Mouse (Mus musculus) gastrocnemius, adult 8-10 months (tissue): Measurements from ENCODE around the gene Med24. TPM values are rescaled to one million over a fixed set of nuclear protein-coding genes. Genes with fewer than 3 reads are reported as not detected.

Experiments used
- DNase-seq, 2 experiments: peaks; one replicate each; pipeline ENCODE4 v3.0.0; 2022; ENCODE audit warnings: low spot score in 2 of 2
- total RNA-seq, 4 experiments: library from RNA; stranded (reverse); gene quantifications; 2 replicates each; pipeline ENCODE4 v1.2.4; 2022

Med24 gene
- total RNA-seq, 4 experiments from 2014 or later, result 42.2 to 48.4 (median 47.9) TPM

GRCm38 (mm10) chr11:98766346-98766745 is 37.1 kb upstream of the Med24 start:
- no peak for DNase-seq

DNA sequence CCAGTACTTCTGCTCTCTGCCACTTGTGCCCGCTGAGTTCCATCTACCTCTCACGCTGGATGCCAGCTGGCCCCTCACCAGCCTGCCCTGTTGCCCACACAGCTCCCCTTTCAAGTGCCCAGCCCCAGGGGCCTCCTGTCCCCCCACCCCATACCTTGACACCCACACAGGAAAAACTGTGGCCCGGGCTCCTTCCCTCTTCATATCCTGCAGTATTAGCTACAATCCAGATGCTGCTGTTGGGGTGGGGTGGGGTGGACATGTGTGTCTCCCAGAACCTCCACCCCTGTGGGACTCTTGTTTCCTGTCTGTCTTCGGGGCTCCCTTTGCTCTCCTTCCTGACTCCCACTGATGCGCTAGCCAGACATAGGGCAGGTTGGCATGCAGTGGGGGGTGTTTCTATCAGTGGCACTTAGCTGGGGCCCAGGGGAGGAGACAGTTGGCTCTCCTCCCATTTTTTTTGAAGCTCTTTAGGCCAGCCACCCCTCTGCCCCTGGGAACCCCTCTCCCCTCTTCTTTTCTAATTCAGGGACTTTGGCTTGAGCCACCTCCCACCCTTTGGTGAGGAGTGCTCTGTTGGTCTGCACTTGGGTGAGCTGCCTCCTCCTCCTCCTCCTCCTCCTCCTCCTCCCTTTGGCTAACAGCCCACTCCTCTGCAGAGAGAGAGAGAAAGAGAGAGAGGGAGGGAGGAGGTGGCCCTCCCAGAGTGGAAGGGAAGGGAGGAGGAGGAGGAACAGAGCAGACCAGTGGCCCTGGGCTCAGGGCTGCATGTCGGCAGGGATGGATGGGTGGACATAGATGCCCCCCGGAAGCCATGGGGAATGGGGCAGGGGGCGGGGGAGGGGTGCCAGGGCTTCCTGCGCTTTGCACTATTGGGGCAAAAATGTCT is 36.4 kb upstream of the Med24 start:
- DNase-seq, result peak in 1 of 2 experiments; percentile 52

DNA sequence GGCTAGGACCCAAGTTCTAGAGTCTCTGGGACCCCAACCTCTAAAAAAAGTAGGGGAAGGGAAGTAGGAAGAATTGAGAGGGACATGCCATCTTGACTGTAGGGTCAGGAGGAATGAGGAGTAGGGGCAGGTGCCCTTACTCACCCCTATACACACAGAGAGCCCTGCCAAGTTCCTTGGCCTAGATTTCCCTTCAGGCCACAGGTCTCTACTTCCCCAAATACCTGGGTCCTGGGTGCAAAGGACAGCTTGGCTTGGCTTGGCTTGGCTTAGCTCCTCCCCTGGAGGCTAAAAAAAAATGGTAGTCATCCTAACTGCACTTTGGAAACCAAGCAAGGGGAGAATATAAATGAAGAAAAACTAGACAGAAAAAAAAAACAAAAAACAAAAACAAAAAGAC is 35.5 kb upstream of the Med24 start:
- no peak for DNase-seq

- no peak for DNase-seq
Measured at GRCm38 (mm10) chr11:98764091-98764490, 34.9 kb upstream of the Med24 start.

DNA sequence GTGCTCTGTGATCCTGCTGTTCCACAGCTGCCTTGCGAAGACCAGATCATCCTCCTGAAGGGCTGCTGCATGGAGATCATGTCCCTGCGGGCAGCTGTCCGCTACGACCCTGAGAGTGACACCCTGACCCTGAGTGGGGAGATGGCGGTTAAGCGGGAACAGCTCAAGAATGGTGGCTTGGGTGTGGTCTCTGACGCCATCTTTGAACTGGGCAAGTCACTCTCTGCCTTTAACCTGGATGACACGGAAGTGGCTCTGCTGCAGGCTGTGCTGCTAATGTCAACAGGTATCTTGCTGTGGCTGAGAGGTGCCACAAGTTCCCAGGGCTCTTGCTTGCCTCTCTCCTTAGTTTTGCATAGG is 34.2 kb upstream of the Med24 start:
- DNase-seq, result no peak

DNA sequence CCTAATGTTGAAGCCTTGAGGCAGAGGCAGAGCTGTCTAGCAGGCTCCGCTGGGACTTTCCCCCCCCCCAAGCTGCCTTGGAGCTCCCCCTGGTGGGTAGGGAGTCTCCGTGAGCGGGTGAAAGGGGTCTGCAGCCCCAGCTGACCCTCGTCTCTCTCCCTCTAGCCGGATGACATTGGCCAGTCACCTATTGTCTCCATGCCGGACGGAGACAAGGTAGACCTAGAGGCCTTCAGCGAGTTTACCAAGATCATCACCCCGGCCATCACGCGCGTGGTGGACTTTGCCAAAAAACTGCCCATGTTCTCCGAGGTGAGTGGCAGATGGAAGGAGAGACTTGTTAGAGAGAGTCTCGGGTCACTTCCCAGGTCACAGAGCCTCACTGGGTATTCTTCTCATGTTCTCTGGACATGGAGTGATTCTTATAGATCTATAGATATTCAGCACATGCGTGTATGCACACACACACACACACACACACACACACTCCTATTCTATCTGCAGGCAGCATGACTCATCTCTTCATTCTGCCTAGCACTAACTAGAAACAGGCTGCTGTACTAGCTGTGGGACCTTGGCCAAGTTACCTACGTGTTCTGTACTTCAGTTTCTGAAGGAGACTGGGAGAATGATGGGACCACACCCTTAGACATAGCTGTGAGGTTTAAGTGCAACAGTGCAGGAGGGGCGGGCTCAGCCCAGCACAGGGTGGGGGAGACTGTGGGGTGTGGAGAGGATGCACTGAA is 33.7 kb upstream of the Med24 start:
- DNase-seq, result no peak

DNA sequence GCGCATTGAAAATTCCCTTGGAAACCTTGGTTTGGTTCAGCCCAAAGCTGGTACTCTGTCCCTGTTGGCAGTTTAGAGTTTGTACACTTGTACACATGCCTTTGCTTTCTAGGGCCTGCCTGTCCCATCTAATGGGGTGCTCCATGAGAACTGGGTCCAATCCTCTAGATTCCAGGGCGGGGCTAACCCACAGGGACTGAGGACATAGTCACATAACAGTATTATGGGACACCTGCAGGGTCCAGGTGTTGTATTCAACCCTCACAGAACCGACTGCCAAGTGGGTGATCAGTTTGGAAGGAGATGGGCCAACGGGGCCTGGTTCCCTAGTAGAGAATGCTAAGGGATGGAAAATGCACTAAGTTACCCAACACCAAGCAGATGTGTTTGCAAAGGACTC is 32.7 kb upstream of the Med24 start:
- no peak for DNase-seq

DNA sequence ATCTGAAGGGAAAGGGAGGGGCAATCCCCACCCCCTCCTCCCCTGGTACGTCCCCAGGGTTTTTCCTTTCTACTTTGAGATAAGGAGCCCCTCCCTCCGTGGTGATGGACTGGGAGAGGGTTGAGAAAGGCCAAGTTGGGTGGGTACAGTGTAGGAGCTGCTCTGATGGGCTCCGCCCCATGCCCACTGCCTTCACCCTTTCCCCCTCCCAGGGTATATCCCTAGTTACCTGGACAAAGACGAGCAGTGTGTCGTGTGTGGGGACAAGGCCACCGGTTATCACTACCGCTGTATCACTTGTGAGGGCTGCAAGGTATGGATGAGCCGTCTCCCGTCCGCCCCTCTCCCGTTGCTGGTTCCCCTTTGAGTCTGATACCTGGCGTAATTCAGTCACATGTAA is 27.5 kb upstream of the Med24 start:
- no peak for DNase-seq

GRCm38 (mm10) chr11:98755726-98756380 is 26.6 kb upstream of the Med24 start:
- no peak for DNase-seq

DNA sequence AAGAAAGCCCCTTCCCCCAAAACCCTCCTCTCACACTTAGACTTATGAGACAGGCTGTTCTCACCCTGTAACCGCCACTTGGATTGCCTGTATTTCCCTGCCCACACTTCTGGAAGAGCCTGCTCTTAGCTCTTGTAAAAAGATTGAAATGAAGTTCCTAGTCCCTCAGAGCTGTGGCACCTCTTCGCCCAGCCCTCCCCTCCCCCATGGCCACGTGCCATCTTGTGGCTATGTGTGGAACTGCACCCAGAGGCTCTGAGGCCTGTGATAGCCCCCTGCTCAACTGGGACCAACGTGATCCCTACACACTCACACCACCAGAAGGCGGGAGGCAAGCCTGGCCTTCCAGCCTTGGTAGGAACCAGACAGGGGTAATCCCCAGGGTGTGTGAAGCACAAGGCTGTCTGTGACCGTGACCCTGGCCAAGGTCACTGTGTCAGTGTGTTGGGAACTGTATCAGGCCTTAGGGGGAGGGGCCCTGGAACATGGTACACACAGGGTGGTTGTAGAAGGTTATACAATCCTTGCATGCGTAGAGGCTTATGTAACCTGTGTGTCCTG is 25.5 kb upstream of the Med24 start:
- DNase-seq, result peak in 1 of 2 experiments; percentile 62

- DNase-seq, result no peak
Measured at GRCm38 (mm10) chr11:98754151-98754620, 25.0 kb upstream of the Med24 start.

- DNase-seq, result no peak
Measured at GRCm38 (mm10) chr11:98753264-98753663, 24.0 kb upstream of the Med24 start.

GRCm38 (mm10) chr11:98752562-98753140 is 23.4 kb upstream of the Med24 start:
- no peak for DNase-seq

DNA sequence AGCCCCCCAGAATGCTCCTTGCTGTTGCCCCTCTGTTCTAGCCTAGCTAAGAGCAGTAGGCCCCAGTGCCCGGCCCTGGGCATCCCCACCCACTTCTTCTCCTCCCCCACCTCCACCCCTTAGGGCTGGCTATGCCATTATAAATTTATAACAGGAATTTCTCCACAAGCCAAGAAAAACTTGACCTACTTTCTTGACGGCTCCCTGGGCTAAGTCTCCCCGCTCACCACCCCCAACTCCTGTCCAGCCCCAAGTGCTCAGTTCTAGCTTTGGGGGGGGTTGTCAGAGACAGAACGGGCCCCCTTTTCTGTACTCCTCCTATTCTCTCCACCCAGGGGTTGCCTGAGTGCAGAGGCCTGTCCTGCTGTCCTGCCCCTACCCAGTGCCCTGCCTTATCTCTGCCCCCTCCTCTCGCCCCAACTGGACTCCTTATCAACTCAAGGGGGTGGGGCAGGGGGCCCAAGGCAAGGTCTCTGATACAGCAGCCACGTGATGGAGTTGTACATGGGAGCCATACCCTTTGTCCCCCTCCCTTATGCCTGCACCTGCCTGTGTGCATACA is 22.1 kb upstream of the Med24 start:
- DNase-seq, result no peak

- no peak for DNase-seq
Measured at GRCm38 (mm10) chr11:98750351-98751201, 21.3 kb upstream of the Med24 start.

- DNase-seq, result no peak
Measured at GRCm38 (mm10) chr11:98749716-98750115, 20.5 kb upstream of the Med24 start.

GRCm38 (mm10) chr11:98748506-98749416 is 19.5 kb upstream of the Med24 start:
- no peak for DNase-seq

DNA sequence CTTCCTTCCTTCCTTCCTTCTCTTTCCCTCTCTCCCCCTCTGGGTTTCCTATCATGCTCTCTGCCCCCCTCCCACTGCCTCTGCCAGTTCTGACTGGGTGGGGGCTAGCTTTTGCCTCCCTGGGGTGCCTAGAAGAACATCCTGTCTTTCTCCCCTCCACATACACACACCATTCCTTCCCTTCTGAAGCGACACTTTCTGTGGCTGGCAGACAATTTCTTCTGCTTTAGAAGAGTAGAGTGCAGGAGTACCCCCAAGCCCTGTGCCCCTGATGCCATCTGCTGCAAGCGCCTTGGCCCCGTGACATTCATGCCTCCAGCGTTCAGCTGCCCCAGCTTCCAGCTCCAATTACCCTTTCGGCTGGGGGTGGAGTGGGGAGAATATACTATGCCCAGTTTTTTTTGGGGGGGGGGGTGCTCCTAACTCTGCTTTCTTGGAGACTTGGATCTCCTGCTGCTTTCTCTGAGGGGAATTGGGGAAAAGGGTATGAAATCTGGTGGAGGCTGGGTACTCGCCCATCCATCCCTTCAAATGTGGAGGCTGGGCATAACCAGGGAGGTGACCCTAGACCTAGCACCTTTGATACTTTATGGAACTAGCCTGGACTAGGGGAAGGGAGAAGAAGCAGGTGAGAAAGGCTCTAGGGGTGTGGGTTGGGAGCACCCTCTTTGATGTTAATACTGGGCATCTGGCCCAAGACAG is 18.7 kb upstream of the Med24 start:
- peak in 1 of 2 experiments; percentile 58 for DNase-seq
